22 mouse cellular contexts compared by ENCODE assay signal in genomic region chr11:35369964-35370363, GRCm38 (mm10).
DNase-seq lines count a peak whose midpoint lies in the region; TF ChIP-seq lines count a peak whose summit lies in the region.
"Had no signal": no experiment of that assay in that cellular context is flagged by ENCODE, and none has a peak within 500 bp of the region (broad histone marks: within the 10 kb centered on the region; RNA-seq: fewer than 3 reads in every experiment).

No protein-coding gene starts in this region.

- H3K36me3 ChIP-seq in limb, embryonic 10.5 days, result peaks cover 21% of the 10 kb centered on the region
- H3K36me3 ChIP-seq: hindbrain, embryonic 12.5 days; kidney, embryonic 15.5 days; lung, embryonic 15.5 days; midbrain, embryonic 10.5 days; neural tube, embryonic 12.5 days had no signal

- WGBS in limb, embryonic 10.5 days, result 38% methylated on average over 7 of the region's 7 CpGs

- peaks cover 52% of the 10 kb centered on the region for H3K4me1 ChIP-seq in limb, embryonic 10.5 days

- H3K4me3 ChIP-seq in layer of hippocampus, adult 2 months, result no peak overlapping the region
- no peak overlapping the region for H3K4me3 ChIP-seq in limb, embryonic 10.5 days
- H3K4me3 ChIP-seq: embryonic facial prominence, embryonic 13.5 days; hindbrain, embryonic 12.5 days; kidney, embryonic 15.5 days; limb, embryonic 12.5 days; lung, embryonic 15.5 days; midbrain, embryonic 10.5 days; myocyte; neural tube, embryonic 12.5 days had no signal

- H3K27me3 ChIP-seq in limb, embryonic 10.5 days (ENCODE audit: low read depth, poor library complexity, severe bottlenecking), result no peaks in the 10 kb centered on the region
- H3K27me3 ChIP-seq: embryonic facial prominence, embryonic 13.5 days; limb, embryonic 12.5 days; lung, embryonic 15.5 days had no signal

- TF ChIP-seq CTCF in layer of hippocampus, adult 2 months (conservative IDR thresholded peaks at IDR 0.05), result no peak

- intact Hi-C loops in heart, postnatal 25 days (cut with DNase I), result no loop called here

- peak overlapping the region; percentile 68 for H3K27ac ChIP-seq in layer of hippocampus, adult 2 months
- H3K27ac ChIP-seq in limb, embryonic 10.5 days, result peak overlapping the region; percentile 68; the same call in 1 of the 2 replicates
- H3K27ac ChIP-seq: embryonic facial prominence, embryonic 13.5 days; hindbrain, embryonic 12.5 days; kidney, embryonic 15.5 days; midbrain, embryonic 10.5 days; neural tube, embryonic 12.5 days had no signal

- peaks cover 2% of the 10 kb centered on the region; the same call in 1 of the 2 replicates for H3K9me3 ChIP-seq in limb, embryonic 10.5 days (replicated peaks)
- H3K9me3 ChIP-seq: kidney, embryonic 15.5 days; lung, embryonic 15.5 days; neural tube, embryonic 12.5 days had no signal

- DNase-seq in heart, adult 11 months, result peak; percentile 93
- DNase-seq in heart, postnatal 25 days (ENCODE audit: low spot score), result no peak
- DNase-seq in layer of hippocampus, adult 2 months (ENCODE audit: low spot score in 2 of 2), result no peak
- no peak for DNase-seq in layer of hippocampus, postnatal 14 days (ENCODE audit: low spot score in 2 of 2)
- peak; percentile 21 to 31 for DNase-seq in heart, adult 9 months (ENCODE audit: low spot score in 2 of 2)
- no peak for DNase-seq in limb, embryonic 10.5 days (ENCODE audit: low spot score)
- no peak for DNase-seq in adrenal gland, postnatal 25 days
- DNase-seq in adrenal gland, adult 8-10 months, result no peak
- DNase-seq: forebrain, postnatal 0 days; gastrocnemius, postnatal 10 days; kidney, adult 11 months; kidney, postnatal 25 days; right cerebral cortex, adult 18-20 months; thymus, postnatal 4 days had no signal

Comparison
In these comparisons a context has a peak if more than half of its experiments do, and no peak if none do; other contexts are left out.
1. DNase-seq: peak in heart, adult 11 months (single experiment) and heart, adult 9 months (2 of 2); none in heart, postnatal 25 days (single experiment), layer of hippocampus, adult 2 months (0 of 2), layer of hippocampus, postnatal 14 days (0 of 2), limb, embryonic 10.5 days (single experiment), adrenal gland, postnatal 25 days (single experiment) and adrenal gland, adult 8-10 months (single experiment).